Mouse (Mus musculus): ENCODE results near the gene Kansl1. TPM values are rescaled to one million over a fixed set of nuclear protein-coding genes. Genes with fewer than 3 reads are reported as not detected.

Kansl1 gene
- total RNA-seq, 2 experiments from 2014 or later: 19.4 to 19.7 TPM

- intact Hi-C loops (cut with DNase I; ENCODE audit: low total_unique reads): loop anchor here (5.0 kb wide), 1 partner anchor 143 kb away; no protein-coding TSS in a partner anchor
- DNase-seq: no peak
Measured at GRCm38 (mm10) chr11:104318940-104319781, 149.5 kb downstream of the Kansl1 start.

- DNase-seq: no peak
- intact Hi-C loops (cut with DNase I; ENCODE audit: low total_unique reads): loop anchor here (5.0 kb wide), 1 partner anchor 145 kb away; no protein-coding TSS in a partner anchor
Measured at GRCm38 (mm10) chr11:104317631-104318030, 151.0 kb downstream of the Kansl1 start.

- DNase-seq: no peak
- intact Hi-C loops (cut with DNase I; ENCODE audit: low total_unique reads): loop anchor here (5.0 kb wide), 1 partner anchor 145 kb away; no protein-coding TSS in a partner anchor
Measured at GRCm38 (mm10) chr11:104316685-104317400, 151.8 kb downstream of the Kansl1 start.

GRCm38 (mm10) chr11:104315703-104316102, 153.0 kb downstream of the Kansl1 start:
- intact Hi-C loops (cut with DNase I; ENCODE audit: low total_unique reads): loop anchor here (5.0 kb wide), 1 partner anchor 147 kb away; no protein-coding TSS in a partner anchor
- peak; percentile 61 for DNase-seq

GRCm38 (mm10) chr11:104311643-104312042, 157.0 kb downstream of the Kansl1 start:
- intact Hi-C loops (cut with DNase I; ENCODE audit: low total_unique reads): no loop called here
- no peak for DNase-seq

- no peak for DNase-seq
- intact Hi-C loops (cut with DNase I; ENCODE audit: low total_unique reads): no loop called here
Measured at GRCm38 (mm10) chr11:104310226-104310887, 158.3 kb downstream of the Kansl1 start.

- no peak for DNase-seq
- intact Hi-C loops (cut with DNase I; ENCODE audit: low total_unique reads): no loop called here
Measured at GRCm38 (mm10) chr11:104309377-104310225, 159.1 kb downstream of the Kansl1 start.

GRCm38 (mm10) chr11:104307136-104307535, 161.5 kb downstream of the Kansl1 start:
- intact Hi-C loops (cut with DNase I; ENCODE audit: low total_unique reads): no loop called here
- DNase-seq: no peak

- intact Hi-C loops (cut with DNase I; ENCODE audit: low total_unique reads): no loop called here
- DNase-seq: no peak
Measured at GRCm38 (mm10) chr11:104306483-104306882, 162.2 kb downstream of the Kansl1 start.

GRCm38 (mm10) chr11:104305711-104306110, 162.9 kb downstream of the Kansl1 start:
- intact Hi-C loops (cut with DNase I; ENCODE audit: low total_unique reads): no loop called here
- DNase-seq: no peak

- intact Hi-C loops (cut with DNase I; ENCODE audit: low total_unique reads): no loop called here
- DNase-seq: no peak
Measured at GRCm38 (mm10) chr11:104303088-104303960, 165.3 kb downstream of the Kansl1 start.

GRCm38 (mm10) chr11:104302628-104303027, 166.0 kb downstream of the Kansl1 start:
- DNase-seq: no peak
- intact Hi-C loops (cut with DNase I; ENCODE audit: low total_unique reads): no loop called here

GRCm38 (mm10) chr11:104297671-104298070, 171.0 kb downstream of the Kansl1 start:
- DNase-seq: no peak
- intact Hi-C loops (cut with DNase I; ENCODE audit: low total_unique reads): no loop called here

- no peak for DNase-seq
- intact Hi-C loops (cut with DNase I; ENCODE audit: low total_unique reads): no loop called here
Measured at GRCm38 (mm10) chr11:104295656-104296055, 173.0 kb downstream of the Kansl1 start.

GRCm38 (mm10) chr11:104295145-104295544, 173.5 kb downstream of the Kansl1 start:
- intact Hi-C loops (cut with DNase I; ENCODE audit: low total_unique reads): no loop called here
- DNase-seq: no peak

GRCm38 (mm10) chr11:104293241-104293640, 175.4 kb downstream of the Kansl1 start:
- intact Hi-C loops (cut with DNase I; ENCODE audit: low total_unique reads): no loop called here

GRCm38 (mm10) chr11:104292443-104293220, 176.0 kb downstream of the Kansl1 start:
- DNase-seq: no peak
- intact Hi-C loops (cut with DNase I; ENCODE audit: low total_unique reads): no loop called here

More at GRCm38 (mm10) chr11:104293241-104293640, 175.4 kb downstream of the Kansl1 start:
- DNase-seq: no peak

Data from gastrocnemius, postnatal 14 days (tissue).